Mouse (Mus musculus): Measurements from ENCODE around the gene Lce3d. TPM values are rescaled to one million over a fixed set of nuclear protein-coding genes. Genes with fewer than 3 reads are reported as not detected.

Lce3d gene
- not detected for total RNA-seq (2021)
- long read RNA-seq, experiment 1: 0 reads
- long read RNA-seq, experiment 2: 0 reads

DNA sequence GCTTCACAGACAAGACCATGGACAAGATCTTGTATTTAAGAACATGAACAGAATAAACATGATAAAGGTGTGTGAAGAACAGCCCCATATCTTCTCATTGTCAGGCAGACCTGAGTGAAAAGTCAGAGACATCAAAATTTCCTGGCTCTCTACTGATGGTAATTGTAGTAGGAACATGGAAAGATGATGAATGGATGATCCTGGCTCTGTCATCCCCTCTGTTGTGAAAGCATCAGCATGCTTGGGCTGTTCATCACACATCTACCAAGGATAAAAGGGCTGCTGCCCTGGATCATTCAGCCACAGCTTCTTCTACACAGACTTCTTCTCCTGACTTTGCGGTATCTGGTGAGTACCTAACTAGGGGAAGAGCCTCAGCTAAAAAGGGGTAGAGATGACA lies at the start of gene Lce3d:
Lce3d (plus strand) TSS at position 301 of the 400 bp plus-strand sequence.
- DNase-seq (ENCODE audit: low spot score): no peak

DNA sequence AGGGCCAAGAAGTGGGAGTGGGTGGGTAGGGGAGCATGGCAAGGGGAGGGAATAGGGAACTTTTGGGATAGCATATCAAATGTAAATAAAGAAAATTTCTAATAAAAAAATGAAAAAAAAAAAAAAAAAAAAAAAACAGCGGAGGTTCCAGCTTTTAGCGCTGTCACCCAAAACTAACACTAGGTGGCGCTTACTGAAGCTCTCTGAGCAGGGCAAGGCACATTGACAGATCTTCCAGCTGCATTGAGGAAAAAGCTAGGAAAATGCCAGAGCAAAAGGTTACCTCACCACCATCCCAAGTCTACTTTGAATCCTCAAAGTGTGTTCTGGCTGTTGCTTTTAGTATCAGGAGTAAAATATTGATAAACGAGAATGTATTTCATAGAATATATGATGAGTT lies 49.6 kb upstream of the Lce3d start:
- DNase-seq (ENCODE audit: low spot score): no peak

DNA sequence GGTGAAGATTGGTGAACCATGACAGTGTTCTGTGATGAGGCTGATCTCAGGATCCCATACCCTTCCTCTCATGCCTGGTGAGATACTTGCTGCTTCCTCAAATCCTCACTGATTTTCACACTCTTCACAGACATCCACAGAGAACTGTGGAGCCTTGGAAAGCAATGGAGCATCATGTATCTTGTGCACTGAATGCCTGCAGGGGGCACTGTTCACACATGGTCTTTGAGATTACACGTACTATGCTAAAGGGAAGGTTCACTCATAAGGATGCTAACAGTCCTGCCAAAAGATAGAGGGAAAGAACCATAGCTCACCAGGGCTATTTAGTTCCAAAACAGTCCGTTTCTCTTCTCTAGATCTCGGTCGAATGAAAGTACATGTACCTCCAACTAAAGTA lies 36.8 kb upstream of the Lce3d start:
- DNase-seq (ENCODE audit: low spot score): peak; percentile 1

DNA sequence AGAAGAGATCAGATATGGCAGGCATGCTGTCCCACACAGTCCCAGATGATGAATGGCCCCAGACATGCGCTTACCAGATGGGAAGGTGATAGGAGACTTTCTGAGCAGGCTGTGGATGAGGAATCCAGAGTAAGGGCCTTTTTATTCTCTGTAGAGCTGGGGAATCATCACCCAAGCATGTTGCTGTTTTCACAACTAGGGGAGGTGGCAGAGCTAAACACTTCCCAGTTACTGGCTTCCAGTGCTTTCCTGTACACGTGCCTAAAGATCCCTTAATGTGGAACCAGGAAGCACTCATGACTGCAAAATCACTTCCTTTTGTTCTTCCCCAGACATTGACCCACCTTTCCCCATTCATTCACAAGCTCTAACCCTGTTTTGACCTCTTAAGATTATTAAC lies 31.1 kb upstream of the Lce3d start, which contains the start of gene Lce3a:
Lce3a (minus strand) TSS at position 101 of the 400 bp plus-strand sequence.
- no peak for DNase-seq (ENCODE audit: low spot score)

DNA sequence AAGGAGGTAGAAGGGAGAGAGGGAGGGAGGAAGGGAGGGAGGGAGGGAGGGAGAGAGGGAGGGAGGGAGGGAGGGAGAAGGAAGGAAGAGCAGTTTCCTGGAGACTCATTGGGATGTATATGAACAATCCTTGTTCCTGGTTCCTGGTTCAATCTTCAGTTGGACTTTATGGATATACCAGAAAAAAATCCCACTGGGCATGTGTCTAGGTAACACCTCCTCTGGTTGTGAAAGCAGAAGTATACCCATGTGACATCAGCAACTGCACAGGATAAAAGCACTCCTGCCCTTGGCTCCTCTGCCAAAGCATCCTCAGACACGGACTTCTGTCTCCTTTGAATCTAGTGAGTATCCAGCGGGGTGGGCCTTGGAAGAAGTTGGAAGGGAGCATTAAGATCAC lies 24.5 kb upstream of the Lce3d start, which contains the start of gene Lce3b:
Lce3b (plus strand) TSS at position 301 of the 400 bp plus-strand sequence.
- no peak for DNase-seq (ENCODE audit: low spot score)

DNA sequence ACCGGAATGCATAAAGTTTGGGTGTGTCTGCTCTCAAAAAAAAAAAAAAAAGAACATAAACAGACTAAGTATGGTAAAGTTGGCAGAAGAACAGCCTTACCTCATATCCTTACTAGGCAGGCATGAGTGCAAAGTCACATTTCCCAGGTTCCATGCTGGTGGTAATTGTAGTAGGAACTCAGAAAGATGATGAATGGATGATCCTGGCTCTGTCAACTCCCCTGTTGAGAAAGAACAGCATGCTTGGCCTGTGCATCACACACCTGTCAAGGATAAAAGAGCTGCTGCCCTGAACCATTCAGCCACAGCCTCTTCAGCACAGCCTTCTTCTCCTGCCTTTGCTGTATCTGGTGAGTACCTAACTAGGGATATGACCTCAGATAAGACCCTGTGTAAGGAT lies 13.0 kb upstream of the Lce3d start, which contains the start of gene Lce3c:
Lce3c (plus strand) TSS at position 301 of the 400 bp plus-strand sequence.
- DNase-seq (ENCODE audit: low spot score): no peak

DNA sequence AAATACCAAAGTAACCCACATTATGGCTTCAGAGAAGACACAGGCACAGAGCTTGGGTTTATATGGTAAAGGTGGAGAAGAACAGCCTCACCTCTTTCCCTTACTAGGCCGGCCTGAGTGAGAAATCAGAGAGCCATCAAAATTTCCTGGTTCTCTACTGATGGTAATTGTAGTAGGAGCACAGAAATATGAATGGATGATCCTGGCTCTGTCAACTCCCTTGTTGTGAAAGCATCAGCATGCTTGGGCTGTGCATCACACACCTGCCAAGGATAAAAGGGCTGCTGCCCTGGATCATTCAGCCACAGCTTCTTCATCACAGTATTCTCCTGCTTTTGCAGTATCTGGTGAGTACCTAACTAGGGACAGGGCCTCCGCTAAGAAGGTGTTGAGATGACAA lies 9.6 kb downstream of the Lce3d start, which contains the start of gene Lce3e:
Lce3e (plus strand) TSS at position 301 of the 400 bp plus-strand sequence.
- DNase-seq (ENCODE audit: low spot score): no peak

DNA sequence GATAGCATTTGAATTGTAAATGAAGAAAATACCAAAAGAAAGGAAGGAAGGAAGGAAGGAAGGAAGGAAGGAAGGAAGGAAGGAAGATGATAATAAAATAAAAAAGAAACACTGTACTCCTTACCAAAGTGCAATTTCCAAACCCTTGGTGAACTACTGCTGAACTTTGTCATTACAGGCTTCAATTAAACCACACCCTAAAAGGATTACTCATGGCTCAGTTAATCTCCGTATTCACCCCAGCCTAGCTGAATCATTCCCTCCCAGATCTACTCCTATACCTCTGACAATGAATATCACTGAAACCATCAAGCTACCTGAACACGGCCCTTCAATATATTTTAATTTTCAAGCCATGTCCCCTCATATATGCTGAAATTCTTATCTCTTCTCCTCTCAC lies 21.3 kb downstream of the Lce3d start:
- no peak for DNase-seq (ENCODE audit: low spot score)

DNA sequence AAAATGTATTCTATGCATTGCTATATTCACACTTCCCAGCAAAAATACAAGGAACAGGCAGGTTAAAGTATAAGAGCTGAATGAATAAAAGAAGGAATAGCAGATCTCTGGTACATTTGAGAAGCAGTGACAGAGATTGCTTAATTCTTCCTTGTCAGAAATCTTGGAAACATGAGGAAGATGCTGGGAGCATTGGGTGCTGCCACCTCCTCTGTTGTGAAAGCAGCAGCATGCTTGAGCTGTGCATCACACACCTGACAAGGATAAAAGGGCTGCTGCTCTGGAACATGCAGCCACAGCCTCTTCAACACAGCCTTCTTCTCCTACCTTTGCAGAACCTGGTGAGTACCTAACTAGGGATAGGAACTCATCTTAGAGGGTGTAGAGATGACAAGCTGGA lies 34.7 kb downstream of the Lce3d start, which contains the start of gene Lce3f:
Lce3f (plus strand) TSS at position 301 of the 400 bp plus-strand sequence.
- no peak for DNase-seq (ENCODE audit: low spot score)

DNA sequence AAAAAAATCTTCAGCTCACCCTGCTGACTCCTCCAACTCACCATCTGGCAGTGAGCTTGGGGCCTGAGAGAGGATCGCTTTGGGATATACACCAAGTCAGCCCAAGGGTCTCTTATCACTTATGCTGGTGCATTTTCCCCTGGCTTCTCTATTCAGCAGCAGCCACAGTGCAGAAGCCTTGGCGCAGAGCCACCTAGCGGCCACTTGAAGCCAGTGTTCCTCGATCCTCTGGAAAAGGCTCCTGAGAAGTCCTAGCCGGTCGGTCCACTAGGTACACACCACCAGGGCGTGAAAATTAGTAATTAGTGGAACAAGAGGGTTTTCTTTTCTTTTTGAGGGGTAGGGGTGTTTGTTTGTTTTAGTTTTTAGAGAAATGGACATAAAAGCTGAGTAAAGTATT lies 41.5 kb downstream of the Lce3d start:
- DNase-seq (ENCODE audit: low spot score): peak; percentile 26

DNA sequence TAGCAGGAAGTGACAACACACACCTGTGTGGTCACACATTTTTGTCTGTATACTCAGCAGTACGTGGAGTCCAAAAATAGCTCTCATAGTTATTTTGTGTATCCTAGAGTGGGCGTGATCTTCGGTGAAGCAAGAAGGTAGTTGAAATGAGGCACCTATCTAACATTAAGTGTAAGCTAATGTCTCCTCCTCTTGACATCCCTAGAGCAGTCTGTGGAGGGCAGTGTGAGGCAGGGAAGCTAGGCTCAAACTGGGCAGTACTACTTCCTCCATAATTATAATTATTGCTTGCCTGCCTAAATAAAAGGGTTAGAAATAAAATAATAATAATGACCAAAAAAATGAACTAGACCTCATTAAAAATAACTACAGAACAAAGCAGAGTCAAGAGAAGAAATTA lies 43.4 kb downstream of the Lce3d start:
- no peak for DNase-seq (ENCODE audit: low spot score)

DNA sequence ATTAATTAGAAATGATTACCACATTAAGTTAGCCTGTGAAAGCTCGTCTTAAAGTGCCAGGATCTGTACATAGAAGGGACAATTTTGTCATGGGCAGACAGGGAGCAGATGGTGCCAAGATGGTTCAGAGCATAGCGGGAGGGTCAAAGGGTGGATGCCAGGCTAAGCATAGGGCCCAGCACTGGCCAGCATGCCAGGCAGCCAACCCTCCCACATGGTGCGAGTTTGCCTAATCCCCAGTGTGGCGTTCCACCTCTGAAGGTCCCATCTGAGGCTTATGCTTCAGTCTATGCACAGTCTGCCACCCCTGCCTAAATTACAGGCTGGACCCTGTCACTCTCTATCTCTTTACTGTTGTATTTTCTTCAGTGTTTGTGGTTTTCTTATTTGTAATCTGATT lies 45.7 kb downstream of the Lce3d start:
- DNase-seq (ENCODE audit: low spot score): no peak

Other genes with a start within 250 kb of the Lce3d start
- not detected for gene Lce1e, start 248.3 kb upstream of the Lce3d start, total RNA-seq (2021)
- not detected for gene Lce1f, start 237.0 kb upstream of the Lce3d start, total RNA-seq (2021)
- gene Gm38119, start 218.3 kb upstream of the Lce3d start, total RNA-seq (2021): not detected
- not detected for gene Lce1g, start 205.1 kb upstream of the Lce3d start, total RNA-seq (2021)
- gene Lce1h, start 192.3 kb upstream of the Lce3d start, total RNA-seq (2021): not detected
- gene Lce1i, start 178.5 kb upstream of the Lce3d start, total RNA-seq (2021): not detected
- not detected for gene Lce1j, start 166.9 kb upstream of the Lce3d start, total RNA-seq (2021)
- gene Lce1k, start 149.5 kb upstream of the Lce3d start, total RNA-seq (2021): not detected
- gene Kprp, start 130.1 kb upstream of the Lce3d start, total RNA-seq (2021): not detected
- gene Lce1l, start 106.1 kb upstream of the Lce3d start, total RNA-seq (2021): not detected
- gene 2310050C09Rik, start 87.2 kb upstream of the Lce3d start, total RNA-seq (2021): not detected
- not detected for gene Lce3a, start 31.2 kb upstream of the Lce3d start, total RNA-seq (2021)
- gene Lce3b, start 24.4 kb upstream of the Lce3d start, total RNA-seq (2021): not detected
- not detected for gene Lce3c, start 12.9 kb upstream of the Lce3d start, total RNA-seq (2021)
- not detected for gene Lce3e, start 9.7 kb downstream of the Lce3d start, total RNA-seq (2021)
- gene Lce3f, start 34.8 kb downstream of the Lce3d start, total RNA-seq (2021): not detected
- not detected for gene Crct1, start 58.3 kb downstream of the Lce3d start, total RNA-seq (2021)
- gene Lce1m, start 61.7 kb downstream of the Lce3d start, total RNA-seq (2021): not detected
- gene Gm4858, start 111.4 kb downstream of the Lce3d start, total RNA-seq (2021): not detected
- not detected for gene Crnn, start 187.4 kb downstream of the Lce3d start, total RNA-seq (2021)
- not detected for gene Flg2, start 239.9 kb downstream of the Lce3d start, total RNA-seq (2021)

All from gastrocnemius, adult 18-20 months (tissue).